Mouse (Mus musculus) ES-CJ7 (cell line): ENCODE data around the gene Hoxa6.
A peak's percentile ranks its signal among the peaks of the same experiment; 100 is the strongest.

Experiments
- DNase-seq: peaks from one replicate; pipeline ENCODE4 v3.0.0; 2011; ENCODE audit warnings: low read depth, low spot score

Hoxa6 gene

GRCm38 (mm10) chr6:52202362-52203120 is 6.0 kb downstream of the Hoxa6 start:
- peak; percentile 70 for DNase-seq

- DNase-seq = no peak
These were observed 7.3 kb downstream of the Hoxa6 start for GRCm38 (mm10) chr6:52201269-52201668.

DNA sequence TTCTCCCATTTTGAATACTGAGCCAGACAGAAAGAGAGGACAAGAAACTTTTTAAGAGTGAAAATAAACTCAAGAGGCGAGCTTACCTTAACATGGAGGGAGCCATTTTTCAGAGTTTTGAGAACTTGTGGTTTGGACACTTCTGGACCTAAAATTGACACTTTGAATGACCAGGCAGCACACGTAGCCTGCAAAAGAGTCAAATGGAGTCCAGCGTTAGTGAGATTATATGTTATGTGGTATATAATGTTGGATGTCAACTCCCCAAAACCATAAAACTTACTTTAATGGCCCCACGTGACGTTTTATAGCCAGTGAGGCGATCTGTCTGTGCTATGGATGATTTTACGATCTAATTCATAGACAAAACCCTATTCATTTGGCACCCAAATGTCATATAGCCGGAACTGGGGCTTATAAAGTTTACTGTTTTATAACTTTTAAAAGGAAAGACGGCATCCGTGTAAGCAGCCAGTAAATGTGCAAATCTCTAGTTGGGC is 7.7 kb downstream of the Hoxa6 start:
- no peak for DNase-seq

- DNase-seq = no peak
These were observed 8.3 kb downstream of the Hoxa6 start for GRCm38 (mm10) chr6:52200073-52200750.

- DNase-seq = peak; percentile 90
These were observed 11.3 kb downstream of the Hoxa6 start for GRCm38 (mm10) chr6:52197271-52197670.

GRCm38 (mm10) chr6:52196811-52197210 is 11.7 kb downstream of the Hoxa6 start:
- peak; percentile 22 for DNase-seq

DNA sequence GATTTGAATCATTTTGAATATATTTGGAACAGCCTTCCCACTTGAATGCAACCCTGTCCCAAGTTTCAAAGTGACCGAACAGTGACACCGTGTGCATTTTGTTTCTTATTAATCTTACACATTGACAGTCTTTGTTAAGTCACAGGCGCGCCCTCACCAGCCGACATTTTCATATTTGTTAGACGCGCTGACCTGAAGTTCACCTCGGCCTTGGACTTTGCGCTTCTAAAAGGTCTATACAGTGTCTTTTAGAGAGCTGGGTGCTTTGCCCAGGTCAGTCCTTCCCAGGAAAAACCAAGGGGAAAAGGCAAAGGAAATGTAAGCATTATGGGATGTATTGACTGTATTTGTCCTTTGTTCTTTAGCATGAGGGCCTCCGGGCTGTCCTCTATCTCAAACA is 13.8 kb downstream of the Hoxa6 start:
- no peak for DNase-seq

GRCm38 (mm10) chr6:52191860-52192550 is 16.5 kb downstream of the Hoxa6 start:
- DNase-seq = peak; percentile 87

GRCm38 (mm10) chr6:52190906-52191810 is 17.4 kb downstream of the Hoxa6 start, which contains the start of gene Hoxa4:
Hoxa4 (minus strand) TSS chr6:52191753.
- DNase-seq = no peak

GRCm38 (mm10) chr6:52190410-52190809 is 18.1 kb downstream of the Hoxa6 start:
- DNase-seq = no peak

- DNase-seq = no peak
These were observed 18.6 kb downstream of the Hoxa6 start for GRCm38 (mm10) chr6:52189909-52190308.

- DNase-seq = no peak
These were observed 19.3 kb downstream of the Hoxa6 start for GRCm38 (mm10) chr6:52189172-52189591.

GRCm38 (mm10) chr6:52186500-52186899 is 22.0 kb downstream of the Hoxa6 start:
- no peak for DNase-seq

GRCm38 (mm10) chr6:52185834-52186233 is 22.7 kb downstream of the Hoxa6 start:
- no peak for DNase-seq

DNA sequence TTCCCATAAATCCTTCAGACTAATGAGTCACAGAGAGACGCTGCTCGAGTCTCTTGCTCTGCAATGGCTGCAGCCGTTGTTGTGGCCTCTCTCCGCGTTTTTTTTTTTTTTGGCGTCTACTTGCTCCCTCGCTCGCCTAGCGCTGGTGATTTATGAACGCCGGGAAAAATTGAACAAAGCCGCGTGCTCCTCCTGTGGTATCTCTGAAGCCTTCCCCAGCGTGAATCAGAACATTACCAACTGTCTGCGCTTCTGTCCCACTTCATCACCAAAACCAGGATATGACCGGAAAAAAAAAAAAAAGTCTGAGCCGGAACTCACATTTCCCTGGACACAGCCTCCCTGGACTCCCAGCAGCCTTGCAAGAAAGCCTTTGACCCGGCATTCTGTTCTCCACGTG is 23.3 kb downstream of the Hoxa6 start:
- no peak for DNase-seq

- no peak for DNase-seq
These were observed 23.9 kb downstream of the Hoxa6 start for GRCm38 (mm10) chr6:52184668-52185067.

DNA sequence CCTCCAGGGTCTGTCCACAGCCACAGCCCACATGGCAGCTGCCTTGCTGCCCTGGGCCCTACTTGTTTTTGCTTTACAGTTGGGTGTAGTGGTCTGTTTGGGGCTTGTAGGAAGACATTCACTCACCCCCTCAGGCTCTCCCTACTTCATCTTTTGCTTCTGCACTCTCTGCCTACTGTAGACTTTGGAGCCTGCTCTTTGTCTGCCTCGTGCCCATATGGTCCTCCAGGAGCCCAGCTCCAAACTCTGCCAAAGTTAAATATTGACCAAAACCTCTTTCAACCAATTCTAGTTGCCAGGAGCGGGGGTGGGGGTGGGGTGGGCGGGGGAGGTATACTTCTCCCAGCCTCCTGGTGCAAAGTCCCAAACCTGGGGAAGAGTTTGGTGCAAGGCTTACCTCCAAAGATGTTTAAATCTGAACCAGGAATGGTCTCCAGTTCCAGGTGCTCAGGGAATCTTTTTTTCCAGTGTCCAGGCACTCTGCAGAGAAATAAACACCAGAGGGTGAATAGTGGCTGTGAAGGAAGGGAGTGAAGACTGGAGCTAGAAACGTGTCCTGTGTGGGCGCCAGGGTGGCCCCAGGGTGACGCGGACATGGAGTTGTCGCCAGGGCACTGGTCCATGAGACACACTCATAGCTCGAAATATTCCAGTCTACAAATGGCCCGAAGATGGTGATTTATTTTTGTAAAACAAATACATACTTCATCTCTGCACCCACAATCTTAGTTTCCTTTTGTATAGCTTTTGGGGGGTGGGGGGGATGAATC is 25.0 kb downstream of the Hoxa6 start:
- DNase-seq = no peak

DNA sequence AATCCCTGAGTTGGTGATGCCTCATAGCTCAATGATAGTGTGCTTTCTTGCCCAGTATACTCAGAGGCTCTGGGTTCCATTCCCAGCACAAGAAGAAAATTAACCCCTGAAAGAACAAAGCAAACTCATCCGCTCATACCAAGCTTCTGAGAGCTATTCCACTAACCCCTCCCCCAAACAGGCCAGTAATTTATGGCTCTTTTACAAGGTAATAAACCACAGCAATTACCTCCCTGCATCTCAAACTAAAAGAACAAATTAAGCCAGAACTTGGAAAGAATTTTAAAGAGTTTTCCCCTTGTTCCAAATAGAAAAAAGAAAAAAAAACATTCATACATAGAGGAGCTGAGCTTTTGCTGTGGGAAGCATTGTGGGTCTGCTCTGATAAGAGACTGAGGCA is 25.7 kb downstream of the Hoxa6 start:
- DNase-seq = no peak

- DNase-seq = no peak
These were observed 26.5 kb downstream of the Hoxa6 start for GRCm38 (mm10) chr6:52182030-52182429.

- peak; percentile 73 for DNase-seq
These were observed 27.8 kb downstream of the Hoxa6 start for GRCm38 (mm10) chr6:52180726-52181125.
